Mouse (Mus musculus) hindbrain, embryonic 16.5 days (tissue): Measurements from ENCODE around the gene Pigw. TPM values are rescaled to one million over a fixed set of nuclear protein-coding genes. Genes with fewer than 3 reads are reported as not detected.
"Not testable (repeated sequence)": the region's sequence is repeated elsewhere in the genome, so short reads cannot be mapped to it uniquely, and the experiment has no call there.

Experiments used
- ATAC-seq: fragments of 200-750 bp; cut with Nextera tagmentation; 2 replicates; pipeline ENCODE4 v1.8.0; 2017; ENCODE audit warnings: moderate TSS enrichment, moderate library complexity
- H3K27ac ChIP-seq: fragments of 300-500 bp; sonication (generic); 2 replicates; pipeline ENCODE4 v1.5.1; 2014; ENCODE audit warnings: low read depth, mild to moderate bottlenecking, control low read depth, low read length, moderate library complexity
- H3K27me3 ChIP-seq: fragments of 300-500 bp; sonication (generic); replicated peaks from 2 replicates; pipeline ENCODE4 v1.6.1; 2014; ENCODE audit warnings: low read length; ENCODE audit not compliant: control insufficient read depth, insufficient read depth
- H3K36me3 ChIP-seq: fragments of 300-500 bp; sonication (generic); 2 replicates; pipeline ENCODE4 v1.6.1; 2014; ENCODE audit warnings: mild to moderate bottlenecking, low read length, moderate library complexity, mixed read lengths; ENCODE audit not compliant: control insufficient read depth, insufficient read depth
- H3K4me1 ChIP-seq: fragments of 300-500 bp; sonication (generic); 2 replicates; pipeline ENCODE4 v1.6.1; 2014; ENCODE audit warnings: low read depth, low read length; ENCODE audit not compliant: control insufficient read depth, insufficient read depth
- H3K4me2 ChIP-seq: fragments of 300-500 bp; sonication (generic); 2 replicates; pipeline ENCODE4 v1.6.1; 2014; ENCODE audit warnings: mild to moderate bottlenecking, low read length, control low read depth, moderate library complexity
- H3K4me3 ChIP-seq: fragments of 300-500 bp; sonication (generic); 2 replicates; pipeline ENCODE4 v1.5.1; 2014; ENCODE audit warnings: mild to moderate bottlenecking, low read length, control low read depth, moderate library complexity
- H3K9ac ChIP-seq: fragments of 300-500 bp; sonication (generic); 2 replicates; pipeline ENCODE4 v1.6.1; 2014; ENCODE audit warnings: low read depth, mild to moderate bottlenecking, control low read depth, low read length, moderate library complexity
- H3K9me3 ChIP-seq: fragments of 300-500 bp; sonication (generic); 2 replicates; pipeline ENCODE4 v1.6.1; 2014; ENCODE audit warnings: mild to moderate bottlenecking, low read length, moderate library complexity; ENCODE audit not compliant: control insufficient read depth
- WGBS: fragments of 180-500 bp; shearing (Covaris S2); extraction: QIAGEN DNeasy Blood & Tissue Kit; methylation state at CpG from one replicate; pipeline ENCODE4 v1.1.7; 2014; 5-methylcytosine and 5-hydroxymethylcytosine counted together
- microRNA-seq: library from miRNA; unstranded; fragments of <30 nt; microRNA quantifications from one replicate; pipeline ENCODE4, GENCODE M21; 2017
- polyA plus RNA-seq: library from polyadenylated mRNA; unstranded; fragments of >200 nt; fragmentation: Nextera tagmentation; extraction: Ambion mirVana; gene quantifications from 2 replicates; pipeline ENCODE4 v1.2.1, GENCODE M21; 2015

Pigw gene
- polyA plus RNA-seq, 1 experiment from 2014 or later, result 2.5 TPM

DNA sequence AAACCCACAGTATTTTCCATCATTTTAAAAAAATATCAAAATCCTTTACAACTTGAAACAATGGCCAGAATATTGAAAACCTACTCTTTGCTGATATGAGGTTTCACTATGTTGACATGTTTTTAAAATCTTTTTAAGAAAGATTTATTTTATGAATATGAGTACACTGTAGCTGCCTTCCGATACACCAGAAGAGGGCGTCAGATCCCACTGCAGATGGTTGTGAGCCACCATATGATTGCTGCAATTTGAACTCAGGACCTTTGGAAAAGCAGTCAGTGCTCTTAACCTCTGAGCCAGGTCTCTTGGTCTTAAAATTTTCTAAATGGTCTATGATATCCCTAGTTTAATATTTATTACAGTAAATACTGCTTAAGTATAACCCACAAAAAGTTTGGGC is 40.8 kb downstream of the Pigw start:
- Histone ChIP-seq H3K9me3 (no peaks in the 10 kb centered on the region), H3K27ac (no peak overlapping the region), H3K36me3 (peaks cover 21% of the 10 kb centered on the region), H3K4me3 (no peak overlapping the region), H3K4me1 (no peaks in the 10 kb centered on the region), H3K9ac (no peak overlapping the region), H3K4me2 (no peak overlapping the region), H3K27me3 (no peaks in the 10 kb centered on the region)
- WGBS, result 94% methylated on average over 2 of the region's 2 CpGs
- ATAC-seq, result no peak

DNA sequence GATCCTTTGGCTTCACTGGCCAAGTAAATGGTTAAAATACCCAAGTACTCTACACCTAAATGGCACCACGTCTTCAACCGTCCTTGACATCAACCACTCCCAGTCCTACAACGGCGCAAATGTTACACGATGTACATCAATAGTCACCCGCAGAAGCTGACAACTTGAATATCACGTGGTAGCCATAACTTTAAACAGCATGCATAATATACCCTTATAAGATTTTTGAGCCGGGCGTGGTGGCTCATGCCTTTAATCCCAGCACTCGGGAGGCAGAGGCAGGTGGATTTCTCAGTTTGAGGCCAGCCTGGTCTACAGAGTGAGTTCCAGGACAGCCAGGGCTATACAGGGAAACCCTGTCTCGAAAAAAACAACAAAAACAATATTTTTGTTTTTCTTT is 50.6 kb downstream of the Pigw start:
- Histone ChIP-seq H3K36me3 (peaks cover 13% of the 10 kb centered on the region), H3K4me2 (peak overlapping the region; percentile 86), H3K27ac (peak overlapping the region; percentile 74; the same call in 1 of the 2 replicates), H3K4me3 (peak overlapping the region; percentile 67)
- not testable (repeated sequence) for H3K27me3 ChIP-seq, H3K9me3 ChIP-seq, H3K9ac ChIP-seq, H3K4me1 ChIP-seq, ATAC-seq
- WGBS, result 81% methylated on average over 11 of the region's 11 CpGs

DNA sequence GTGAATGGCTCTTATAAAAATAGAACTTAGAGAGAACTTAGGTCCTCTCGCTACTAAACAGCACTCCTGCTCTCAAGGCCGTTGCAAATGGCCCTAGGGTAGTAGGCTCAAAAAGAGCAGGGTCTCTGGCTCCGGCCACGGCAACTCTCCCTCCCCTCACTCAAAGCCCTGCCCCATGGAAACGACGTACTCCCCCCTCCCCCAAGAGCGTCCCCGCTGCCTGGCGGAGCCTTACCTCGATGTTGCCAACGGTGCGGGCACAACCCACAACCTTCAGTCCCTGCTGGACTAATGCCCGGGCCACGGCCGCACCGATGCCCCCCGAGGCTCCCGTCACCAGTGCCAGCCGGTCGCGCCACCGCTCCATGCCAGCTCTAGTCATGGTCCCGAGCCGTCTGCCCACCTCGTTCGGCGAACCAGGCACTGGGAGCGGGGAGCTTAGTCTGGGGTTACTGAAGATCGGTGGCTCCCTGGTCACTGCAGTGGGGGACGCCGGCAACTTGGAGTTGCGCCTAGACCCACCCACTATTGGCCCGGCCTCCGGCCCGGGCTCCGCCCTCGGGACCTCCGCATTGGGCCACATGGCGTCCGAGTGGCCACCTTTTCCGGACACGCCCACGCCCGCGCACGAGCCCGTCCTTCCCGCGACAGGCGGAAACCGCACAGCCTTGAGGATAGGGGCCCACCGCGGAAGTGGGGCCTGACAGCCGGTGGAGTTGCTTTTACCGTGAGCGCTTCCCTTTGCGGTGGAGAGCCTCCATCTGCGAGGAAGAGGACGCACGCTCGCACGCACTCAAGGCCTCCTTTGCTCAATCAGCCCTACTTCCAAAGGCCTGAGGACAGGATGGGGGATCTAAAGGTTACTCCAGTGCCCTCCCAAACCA is 51.3 kb downstream of the Pigw start, which contains the start of gene Dhrs11:
Gene Dhrs11 (minus strand): TSS at position 479 of the 884 bp plus-strand sequence.
- Histone ChIP-seq H3K27ac (peak within 1 kb of the TSS; percentile 74), H3K9me3 (no peaks in the 10 kb centered on the region), H3K27me3 (no peaks in the 10 kb centered on the region), H3K9ac (peak within 1 kb of the TSS; percentile 79), H3K4me3 (peak within 1 kb of the TSS; percentile 67), H3K4me1 (peaks cover 7% of the 10 kb centered on the region), H3K4me2 (peak within 1 kb of the TSS; percentile 86), H3K36me3 (peaks cover 7% of the 10 kb centered on the region)
- ATAC-seq, result peak; percentile 94
- WGBS, result under 1% methylated on average over 54 of the region's 62 CpGs

DNA sequence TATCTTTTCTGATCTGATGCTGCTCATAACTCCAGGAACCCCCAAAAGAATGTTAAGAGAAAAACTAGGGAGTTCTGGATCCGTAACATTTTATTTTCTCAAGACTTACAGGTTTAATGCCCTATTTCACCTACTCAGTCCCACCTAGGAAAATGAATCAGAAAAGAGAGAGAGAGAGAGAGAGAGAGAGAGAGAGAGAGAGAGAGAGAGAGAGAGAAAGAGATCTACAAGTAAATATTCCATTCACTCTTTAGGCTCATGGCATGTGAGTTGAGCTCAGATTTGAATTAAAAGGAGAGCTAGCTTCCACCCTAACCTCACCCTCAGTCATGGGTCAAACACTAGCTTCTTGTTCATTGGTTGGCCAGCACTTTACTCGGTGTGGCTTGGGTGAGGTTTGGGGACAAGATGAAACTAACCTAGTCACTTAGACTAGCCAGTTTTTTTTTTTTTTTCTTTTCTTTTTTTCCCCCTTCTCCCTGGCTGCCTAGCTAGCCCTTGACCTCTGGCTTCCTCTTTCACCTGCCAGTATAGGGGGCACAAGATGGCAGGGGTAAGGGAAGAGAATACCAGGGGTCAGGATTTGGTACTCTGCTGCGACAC is 52.1 kb downstream of the Pigw start:
- 53% methylated on average over 3 of the region's 3 CpGs for WGBS
- no peak; the same call in 1 of the 2 replicates for ATAC-seq
- H3K9ac ChIP-seq, result peak overlapping the region; percentile 79

DNA sequence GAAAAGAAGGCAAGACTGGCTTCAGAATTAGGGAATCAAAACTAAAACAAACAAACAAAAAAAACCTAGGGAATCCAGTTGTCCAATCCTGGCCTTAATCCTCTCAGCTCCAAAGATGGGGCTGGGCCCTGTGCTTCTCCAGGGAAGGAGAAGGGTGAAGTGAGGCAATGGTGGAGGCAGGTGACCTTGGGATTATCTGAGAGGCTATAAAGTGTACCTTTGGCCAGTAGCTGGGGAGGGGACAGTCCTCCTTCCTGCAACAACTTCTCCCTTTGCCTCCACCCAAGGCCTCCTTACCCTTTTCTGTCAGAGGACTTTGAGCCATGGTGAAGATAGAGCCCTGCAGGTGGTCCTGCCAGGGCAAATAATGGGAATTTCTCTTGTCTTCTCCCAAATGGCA is 52.6 kb downstream of the Pigw start:
- ATAC-seq, result no peak
- Histone ChIP-seq H3K9ac (no peak overlapping the region), H3K4me2 (no peak overlapping the region), H3K9me3 (no peaks in the 10 kb centered on the region), H3K27ac (no peak overlapping the region), H3K4me1 (peaks cover 7% of the 10 kb centered on the region), H3K27me3 (no peaks in the 10 kb centered on the region), H3K36me3 (peaks cover 4% of the 10 kb centered on the region; the same call in 1 of the 2 replicates), H3K4me3 (no peak overlapping the region)

More for the DNA sequence above, 52.1 kb downstream of the Pigw start:
- H3K9me3 ChIP-seq, result no peaks in the 10 kb centered on the region
- H3K4me1 ChIP-seq, result peaks cover 7% of the 10 kb centered on the region
- peaks cover 4% of the 10 kb centered on the region; the same call in 1 of the 2 replicates for H3K36me3 ChIP-seq
- H3K4me3 ChIP-seq, result peak overlapping the region; percentile 67
- H3K27ac ChIP-seq, result peak overlapping the region; percentile 74; the same call in 1 of the 2 replicates
- peak overlapping the region; percentile 86 for H3K4me2 ChIP-seq
- H3K27me3 ChIP-seq, result no peaks in the 10 kb centered on the region

Small RNAs within 50 kb of the gene (microRNA-seq; reads per million reads assigned to microRNA genes)
- not detected for gene Gm23564

Other genes starting within 250 kb of the Pigw start
- 18.9 and 26.0 TPM in 2 replicates for gene Mrm1, start 60.8 kb downstream of the Pigw start, polyA plus RNA-seq
- 11.0 and 11.1 TPM in 2 replicates for gene Dhrs11, start 51.3 kb downstream of the Pigw start, polyA plus RNA-seq
- 66.8 and 72.5 TPM in 2 replicates for gene Ggnbp2, start 9.5 kb downstream of the Pigw start, polyA plus RNA-seq
- 6.3 and 7.0 TPM in 2 replicates for gene Myo19, start 137 bp downstream of the Pigw start, polyA plus RNA-seq
- gene Znhit3, start 36.1 kb upstream of the Pigw start, polyA plus RNA-seq, result 65.2 and 71.4 TPM in 2 replicates
- gene Car4, start 77.5 kb upstream of the Pigw start, polyA plus RNA-seq, result 5.5 and 7.1 TPM in 2 replicates